Mouse (Mus musculus) brain, adult 2 months (tissue): Measurements from ENCODE around the gene Tm9sf3.

Experiments used
- DNase-seq: peaks from one replicate; pipeline ENCODE4 v3.0.0; 2011; ENCODE audit warnings: low read depth, low spot score

Tm9sf3 gene

DNA sequence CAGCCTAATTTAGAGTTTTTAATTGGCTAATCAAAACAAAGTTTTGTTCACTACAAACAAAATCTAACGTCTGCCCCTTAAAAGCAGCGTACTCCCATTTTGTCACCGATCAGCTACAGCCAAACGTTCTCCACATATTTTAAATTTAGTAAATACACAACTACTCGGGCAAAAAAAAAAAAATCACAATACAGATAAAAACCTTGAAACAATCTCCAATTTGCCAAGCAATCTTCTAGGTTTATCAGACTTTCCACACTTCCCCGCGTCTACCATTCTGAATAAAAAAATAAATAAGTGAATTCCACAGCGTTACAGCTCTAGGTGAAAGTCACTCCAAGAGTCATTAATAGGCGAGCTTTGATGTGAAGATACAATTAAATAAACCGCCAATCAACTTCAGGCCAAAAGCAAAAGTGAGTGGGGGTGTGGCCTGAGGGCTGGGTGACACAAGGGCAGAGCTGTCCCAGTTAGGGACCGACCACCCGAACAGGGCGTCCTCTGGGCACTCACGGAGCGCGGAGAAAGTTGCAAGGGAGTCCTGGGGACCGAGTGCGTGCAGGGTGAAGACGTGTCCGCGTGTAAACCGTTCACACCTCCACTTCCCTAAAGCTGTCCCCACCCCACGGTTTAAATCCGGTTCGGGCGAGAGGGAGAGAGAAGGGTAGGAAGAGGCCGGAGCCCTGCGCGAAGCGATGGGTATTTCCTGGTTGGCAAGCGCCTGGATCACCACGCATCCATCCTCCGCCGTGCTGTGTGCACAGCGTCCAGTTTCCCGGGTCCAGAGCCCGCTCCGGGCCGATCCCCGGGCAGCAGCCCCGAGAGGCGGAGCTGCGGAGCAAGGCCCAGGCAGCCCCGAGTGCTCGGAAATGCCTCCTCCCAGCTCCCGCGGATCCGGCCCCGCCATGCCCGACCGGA, 826 bp downstream of the Tm9sf3 start:
- DNase-seq: peak; percentile 80

GRCm38 (mm10) chr19:41260736-41261135, 3.1 kb downstream of the Tm9sf3 start:
- no peak for DNase-seq

DNA sequence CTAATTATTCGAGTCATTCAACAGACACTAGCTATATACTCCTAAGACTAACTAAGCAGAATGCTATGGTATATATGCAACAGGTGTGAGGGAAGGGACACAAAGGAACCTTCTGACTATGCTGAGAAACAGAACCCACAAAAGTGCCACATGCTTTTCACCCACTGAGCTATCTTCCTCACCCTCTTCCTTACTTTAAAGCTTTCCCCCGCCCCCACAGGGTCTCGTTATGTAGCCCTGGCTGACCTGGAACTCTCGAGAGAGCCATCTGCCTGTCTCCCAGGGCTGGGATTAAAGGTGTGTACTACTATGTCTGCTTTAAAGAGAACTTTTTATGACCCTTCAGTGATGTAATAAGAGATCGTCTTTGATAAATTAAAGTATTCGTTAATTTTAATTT, 4.5 kb downstream of the Tm9sf3 start:
- no peak for DNase-seq

DNA sequence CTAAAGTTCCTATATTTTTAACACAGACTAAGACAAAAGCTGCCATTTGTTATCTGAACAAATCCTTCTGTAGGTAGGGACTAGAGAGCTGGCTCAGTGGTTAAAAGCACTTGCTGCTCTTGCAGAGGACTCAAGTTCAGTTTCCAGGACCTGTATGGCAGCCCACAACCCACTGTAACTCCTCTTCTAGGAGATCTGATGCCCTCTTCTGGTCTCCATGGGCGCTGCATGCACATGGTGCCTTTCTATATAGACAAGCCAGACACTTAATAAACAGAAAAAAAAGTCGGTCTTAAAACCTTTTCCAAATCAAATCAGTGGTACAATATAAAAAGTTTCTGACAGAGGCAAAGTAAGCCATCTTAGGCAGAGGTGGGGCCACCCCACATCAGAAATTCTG, 5.1 kb downstream of the Tm9sf3 start:
- DNase-seq: peak; percentile 24

DNA sequence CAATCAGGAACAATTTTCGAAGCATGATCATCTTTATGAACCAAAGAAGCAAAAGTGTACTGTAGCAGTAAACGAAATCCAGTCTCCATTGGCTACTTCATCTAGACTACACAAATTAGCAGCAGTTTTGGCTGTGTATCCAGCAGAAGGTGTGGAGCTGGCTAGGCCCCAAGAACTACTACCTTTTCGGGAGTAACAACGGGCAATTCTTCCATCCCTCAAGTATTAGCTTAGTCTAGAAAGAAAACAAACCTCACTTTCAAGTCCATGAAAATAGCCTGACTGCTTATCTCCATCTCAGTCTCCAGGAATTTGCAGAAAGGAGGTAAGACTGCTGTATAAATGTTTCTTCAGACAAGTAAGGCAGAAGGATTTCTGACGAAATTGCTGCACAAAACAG, 9.2 kb downstream of the Tm9sf3 start:
- no peak for DNase-seq

DNA sequence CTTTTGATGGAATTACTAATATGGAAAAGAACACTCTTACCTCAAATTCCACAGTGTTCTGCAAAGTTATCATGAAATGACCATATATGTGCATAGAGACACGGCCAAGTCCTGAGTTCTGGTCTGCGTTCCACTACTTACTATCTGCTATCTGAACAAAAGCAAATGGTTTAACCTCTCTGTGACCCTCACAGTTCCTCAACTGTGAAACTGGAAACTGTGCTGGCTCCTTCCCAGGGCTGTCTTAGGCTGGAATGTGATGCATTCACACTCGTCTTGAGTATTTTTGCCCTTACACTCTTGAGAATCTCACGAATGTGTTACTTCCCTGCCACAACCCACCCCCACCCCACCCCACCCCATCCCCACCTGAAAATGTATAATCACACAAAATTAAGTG, 14.8 kb downstream of the Tm9sf3 start:
- DNase-seq: no peak

DNA sequence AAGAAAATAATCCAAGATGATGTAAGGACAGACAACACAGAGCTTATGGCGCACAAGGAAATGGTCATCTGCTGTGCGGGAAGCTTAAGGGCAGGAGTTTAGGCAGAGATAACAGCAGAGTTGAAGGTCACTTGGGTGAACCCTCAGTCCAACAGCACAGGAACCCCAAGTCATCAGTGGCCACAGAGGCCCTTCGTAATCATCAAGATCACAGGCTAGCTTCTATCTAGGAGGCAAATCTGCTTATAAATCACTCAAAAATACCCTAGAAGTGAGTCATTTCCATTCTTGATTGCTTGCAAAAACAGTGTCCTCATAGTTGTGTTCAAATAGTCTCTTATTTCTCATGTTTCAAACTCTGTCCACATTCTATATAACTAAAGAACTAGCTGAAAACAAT, 15.5 kb downstream of the Tm9sf3 start:
- DNase-seq: no peak

GRCm38 (mm10) chr19:41246271-41246670, 17.5 kb downstream of the Tm9sf3 start:
- DNase-seq: no peak

DNA sequence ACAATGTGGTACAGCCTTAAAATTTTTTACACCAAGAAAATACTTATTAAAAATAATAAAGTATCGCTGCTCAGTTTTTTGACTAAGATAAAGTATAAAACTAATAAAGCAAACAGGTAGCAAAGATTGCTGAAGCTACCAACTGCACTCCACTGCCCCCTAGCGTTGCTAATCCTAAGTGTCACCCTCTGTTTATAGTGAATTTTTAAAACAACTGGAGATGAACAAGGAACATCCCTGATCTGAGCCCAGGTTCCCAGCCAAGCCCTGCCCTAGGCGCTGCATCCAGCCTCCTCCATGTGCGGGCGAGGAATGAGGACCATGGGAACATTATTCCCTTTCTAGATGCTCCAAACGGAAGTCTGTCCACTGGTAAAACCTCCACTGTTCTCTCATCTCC, 19.2 kb downstream of the Tm9sf3 start:
- DNase-seq: peak; percentile 67

DNA sequence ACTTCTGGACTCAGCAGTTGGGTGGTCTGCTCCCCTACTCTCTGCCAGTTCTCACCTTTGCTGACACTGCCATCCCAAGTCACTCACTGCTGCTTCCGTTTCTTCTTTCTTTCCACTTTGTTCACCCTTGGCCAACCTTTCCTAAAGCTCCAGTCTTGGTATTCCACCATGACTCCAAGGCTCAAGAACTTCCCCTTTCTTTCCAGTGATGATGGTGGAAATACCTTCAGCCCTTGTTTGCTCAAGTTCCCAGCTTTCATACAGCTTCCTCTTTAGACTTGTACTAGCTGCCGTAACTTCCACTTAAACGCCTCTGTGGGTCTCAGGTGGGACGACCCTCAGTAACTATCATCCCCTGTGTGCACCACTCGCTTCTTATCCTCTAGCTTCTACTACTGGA, 21.8 kb downstream of the Tm9sf3 start:
- DNase-seq: no peak

- DNase-seq: no peak
Measured at GRCm38 (mm10) chr19:41233698-41234097, 30.1 kb downstream of the Tm9sf3 start.

GRCm38 (mm10) chr19:41208326-41208725, 55.5 kb downstream of the Tm9sf3 start:
- DNase-seq: no peak

- peak; percentile 41 for DNase-seq
Measured at GRCm38 (mm10) chr19:41206811-41207344, 56.9 kb downstream of the Tm9sf3 start, which contains the start of gene Tll2. Gene Tll2, minus strand, starts transcription at chr19:41206835.

DNA sequence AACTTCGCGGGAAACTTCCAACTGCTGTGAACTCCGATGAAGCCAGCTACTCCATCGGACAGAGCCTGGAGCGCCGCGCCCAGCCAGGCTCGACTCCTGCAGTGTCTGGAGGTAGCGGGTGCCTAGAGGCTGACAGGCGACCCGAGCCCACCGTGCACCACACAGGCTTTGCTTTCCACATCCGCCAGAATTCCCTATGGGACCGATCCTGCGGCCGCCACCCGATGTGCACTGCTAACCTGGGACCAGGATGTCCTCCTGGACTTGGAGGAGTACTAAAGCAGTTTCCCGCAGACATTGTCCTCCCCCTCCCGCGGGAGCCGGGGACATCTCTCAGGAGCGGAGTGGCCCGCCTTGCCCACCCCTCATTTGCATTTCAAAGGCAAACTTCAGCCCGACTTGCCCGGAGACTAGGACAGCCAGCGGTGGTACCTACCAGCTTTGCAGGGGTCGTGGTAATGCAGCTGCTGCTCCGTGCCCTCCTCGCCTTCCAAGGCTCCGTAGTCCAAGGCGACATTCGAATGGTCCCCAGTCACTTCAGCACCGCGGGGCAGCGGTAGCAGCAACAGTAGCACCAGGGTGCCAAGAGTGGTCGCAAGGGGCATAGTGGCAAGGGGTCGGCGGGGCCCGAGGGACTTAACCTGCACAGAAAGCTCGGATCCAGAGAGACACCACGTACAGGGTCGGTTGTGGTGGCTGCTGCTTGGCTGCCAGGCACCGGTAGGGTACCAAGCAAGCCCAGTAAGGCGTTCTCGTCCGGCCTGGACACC, 57.6 kb downstream of the Tm9sf3 start:
- DNase-seq: no peak

- DNase-seq: peak; percentile 78
Measured at GRCm38 (mm10) chr19:41204159-41205081, 59.4 kb downstream of the Tm9sf3 start.

- peak; percentile 80 for DNase-seq
Measured at GRCm38 (mm10) chr19:41197606-41198005, 66.2 kb downstream of the Tm9sf3 start.

GRCm38 (mm10) chr19:41193379-41193778, 70.4 kb downstream of the Tm9sf3 start:
- no peak for DNase-seq

- no peak for DNase-seq
Measured at GRCm38 (mm10) chr19:41192953-41193352, 70.8 kb downstream of the Tm9sf3 start.

- DNase-seq: no peak
Measured at GRCm38 (mm10) chr19:41191724-41192123, 72.1 kb downstream of the Tm9sf3 start.

GRCm38 (mm10) chr19:41190876-41191434, 72.8 kb downstream of the Tm9sf3 start:
- DNase-seq: no peak

DNA sequence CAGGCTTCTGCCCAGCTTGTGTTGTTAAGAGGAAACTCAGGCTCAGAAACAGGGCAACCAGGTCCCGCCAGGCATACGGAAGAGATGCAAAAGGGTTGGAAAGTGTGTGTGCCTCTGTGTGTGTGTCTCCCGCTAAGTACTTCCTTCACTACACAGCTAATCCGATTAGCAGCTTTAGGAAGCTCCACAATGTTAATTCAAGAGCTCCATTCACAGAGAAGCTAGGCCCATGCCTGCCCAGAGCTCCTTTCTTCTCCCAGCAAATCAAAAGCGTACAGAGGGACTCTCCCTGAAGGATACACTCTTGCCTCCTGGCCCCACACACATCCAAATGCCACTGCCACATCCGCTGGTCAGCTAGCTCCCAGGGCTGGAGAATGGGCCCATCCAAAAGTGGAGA, 86.5 kb downstream of the Tm9sf3 start:
- DNase-seq: peak; percentile 4
